Mouse (Mus musculus): Measurements from ENCODE around the gene Smyd4. TPM values are rescaled to one million over a fixed set of nuclear protein-coding genes. Genes with fewer than 3 reads are reported as not detected.
"Not testable (repeated sequence)": the region's sequence is repeated elsewhere in the genome, so short reads cannot be mapped to it uniquely, and the experiment has no call there.

Smyd4 gene
- polyA plus RNA-seq, 1 experiment: 4.0 TPM

DNA sequence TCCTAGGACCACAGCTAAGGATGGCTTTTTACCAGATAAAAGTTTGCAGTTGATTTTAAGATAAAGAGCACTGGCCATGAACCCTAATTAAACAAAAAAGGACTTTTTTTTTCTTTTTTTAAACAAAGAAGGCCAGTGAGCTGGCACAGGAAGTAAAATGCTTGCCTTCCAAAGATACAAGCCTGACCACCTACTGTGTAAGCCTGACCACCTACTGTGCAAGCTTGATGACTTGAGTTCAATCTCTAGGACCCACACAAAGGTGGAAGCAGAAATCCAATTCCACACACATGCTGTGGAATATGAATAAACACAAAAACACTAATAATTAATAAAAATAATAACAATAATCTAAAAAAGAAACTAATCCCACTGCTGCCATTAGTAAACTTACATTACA lies 3.0 kb downstream of the Smyd4 start:
- DNase-seq (ENCODE audit: low read depth in 1 of 2, low spot score in 2 of 2): no peak
- TF ChIP-seq CTCF (IDR thresholded peaks at IDR 0.05; ENCODE audit: extremely low read depth, insufficient read depth, insufficient read length, insufficient replicate concordance) (no peak), POLR2A (IDR thresholded peaks at IDR 0.05; ENCODE audit: low read depth, low read length) (no peak)
- no peak overlapping the region for H3K27ac ChIP-seq (ENCODE audit: insufficient read depth, low read length)
- no peaks in the 10 kb centered on the region for H3K27me3 ChIP-seq (ENCODE audit: control insufficient read depth, insufficient read depth, low read length)
- H3K4me1 ChIP-seq (ENCODE audit: control insufficient read depth, insufficient read depth, insufficient read length): peaks cover 10% of the 10 kb centered on the region
- no peak overlapping the region for H3K4me3 ChIP-seq (ENCODE audit: extremely low read depth, insufficient read depth, insufficient read length)
- H3K36me3 ChIP-seq (ENCODE audit: control insufficient read depth, insufficient read depth, low read length): no peaks in the 10 kb centered on the region; the same call in 1 of the 2 replicates

DNA sequence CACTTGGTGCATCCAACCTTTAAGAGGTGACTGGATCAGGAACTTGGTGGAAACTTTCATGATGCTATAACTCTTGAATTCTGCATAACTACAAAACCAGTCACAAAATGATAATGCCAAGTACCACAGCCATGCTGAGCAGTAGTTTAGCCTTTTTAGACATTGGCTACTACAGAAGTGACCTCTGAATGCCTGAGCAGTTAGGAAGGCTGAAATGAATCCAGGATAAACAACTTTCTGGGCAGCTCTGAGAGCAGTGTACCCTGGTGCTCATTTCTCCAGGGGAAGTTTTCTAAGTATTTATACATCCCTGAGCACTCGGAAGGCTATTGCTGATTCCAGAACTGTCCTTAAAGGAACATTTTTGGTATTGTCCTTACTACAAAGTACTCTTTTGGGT lies 7.2 kb downstream of the Smyd4 start:
- 90% methylated on average over 1 of the region's 1 CpGs for WGBS
- Histone ChIP-seq H3K27me3 (ENCODE audit: control insufficient read depth, insufficient read depth, low read length) (no peaks in the 10 kb centered on the region), H3K36me3 (ENCODE audit: control insufficient read depth, insufficient read depth, low read length) (no peaks in the 10 kb centered on the region; the same call in 1 of the 2 replicates), H3K4me1 (ENCODE audit: control insufficient read depth, insufficient read depth, insufficient read length) (0 out of 2 replicates have a peak, but pooled peaks cover 3% of the 10 kb centered on the region), H3K27ac (ENCODE audit: insufficient read depth, low read length) (no peak overlapping the region), H3K4me3 (ENCODE audit: extremely low read depth, insufficient read depth, insufficient read length) (no peak overlapping the region)
- no peak for DNase-seq (ENCODE audit: low read depth in 1 of 2, low spot score in 2 of 2)
- TF ChIP-seq POLR2A (IDR thresholded peaks at IDR 0.05; ENCODE audit: low read depth, low read length) (no peak), CTCF (IDR thresholded peaks at IDR 0.05; ENCODE audit: extremely low read depth, insufficient read depth, insufficient read length, insufficient replicate concordance) (no peak)

DNA sequence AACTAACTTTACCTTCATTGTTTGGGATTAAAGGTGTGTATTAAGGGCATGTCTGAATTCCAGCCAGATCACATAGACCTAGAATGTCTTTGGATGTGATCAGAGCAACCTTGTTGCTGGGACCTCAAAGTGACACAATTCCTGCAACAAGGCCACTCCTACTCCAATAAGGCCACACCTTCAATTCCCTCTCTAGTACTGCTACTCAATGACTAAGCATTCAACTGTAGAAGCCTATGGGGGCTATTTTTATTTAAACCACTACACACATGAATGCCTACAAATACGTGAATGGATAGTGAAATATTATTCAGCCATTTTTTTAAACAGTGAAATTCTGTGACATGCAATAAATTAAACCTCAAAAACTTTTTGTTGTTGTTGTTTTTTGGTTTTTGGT lies 28.9 kb downstream of the Smyd4 start:
- Histone ChIP-seq H3K36me3 (ENCODE audit: control insufficient read depth, insufficient read depth, low read length) (no peaks in the 10 kb centered on the region), H3K27ac (ENCODE audit: insufficient read depth, low read length) (no peak overlapping the region), H3K4me1 (ENCODE audit: control insufficient read depth, insufficient read depth, insufficient read length) (no peaks in the 10 kb centered on the region), H3K4me3 (ENCODE audit: extremely low read depth, insufficient read depth, insufficient read length) (no peak overlapping the region), H3K27me3 (ENCODE audit: control insufficient read depth, insufficient read depth, low read length) (no peaks in the 10 kb centered on the region)
- 41% methylated on average over 1 of the region's 1 CpGs for WGBS
- DNase-seq (ENCODE audit: low read depth in 1 of 2, low spot score in 2 of 2): no peak
- TF ChIP-seq POLR2A (IDR thresholded peaks at IDR 0.05; ENCODE audit: low read depth, low read length) (no peak), CTCF (IDR thresholded peaks at IDR 0.05; ENCODE audit: extremely low read depth, insufficient read depth, insufficient read length, insufficient replicate concordance) (no peak)

DNA sequence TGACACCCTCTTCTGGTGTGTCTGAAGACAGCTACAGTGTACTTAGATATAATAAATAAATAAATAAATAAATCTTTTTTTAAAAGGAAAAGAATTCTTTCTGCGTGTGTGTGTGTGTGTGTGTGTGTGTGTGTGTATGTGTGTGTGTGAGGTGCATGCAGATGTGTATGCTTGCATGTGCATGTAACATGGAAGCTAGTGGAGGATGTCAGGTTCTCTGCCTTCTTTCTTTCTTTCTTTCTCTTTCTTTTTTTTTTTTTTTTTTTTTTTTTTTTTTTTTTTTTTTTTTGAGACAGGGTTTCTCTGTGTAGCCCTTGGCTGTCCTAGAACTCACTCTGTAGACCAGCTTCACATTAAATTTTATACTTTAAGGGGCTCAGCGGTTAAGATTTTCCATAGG lies 30.6 kb downstream of the Smyd4 start:
- not testable (repeated sequence) for H3K27me3 ChIP-seq (ENCODE audit: control insufficient read depth, insufficient read depth, low read length); H3K36me3 ChIP-seq (ENCODE audit: control insufficient read depth, insufficient read depth, low read length); H3K4me3 ChIP-seq (ENCODE audit: extremely low read depth, insufficient read depth, insufficient read length); H3K27ac ChIP-seq (ENCODE audit: insufficient read depth, low read length); H3K4me1 ChIP-seq (ENCODE audit: control insufficient read depth, insufficient read depth, insufficient read length); DNase-seq (ENCODE audit: low read depth in 1 of 2, low spot score in 2 of 2)
- 92% methylated on average over 2 of the region's 2 CpGs for WGBS

DNA sequence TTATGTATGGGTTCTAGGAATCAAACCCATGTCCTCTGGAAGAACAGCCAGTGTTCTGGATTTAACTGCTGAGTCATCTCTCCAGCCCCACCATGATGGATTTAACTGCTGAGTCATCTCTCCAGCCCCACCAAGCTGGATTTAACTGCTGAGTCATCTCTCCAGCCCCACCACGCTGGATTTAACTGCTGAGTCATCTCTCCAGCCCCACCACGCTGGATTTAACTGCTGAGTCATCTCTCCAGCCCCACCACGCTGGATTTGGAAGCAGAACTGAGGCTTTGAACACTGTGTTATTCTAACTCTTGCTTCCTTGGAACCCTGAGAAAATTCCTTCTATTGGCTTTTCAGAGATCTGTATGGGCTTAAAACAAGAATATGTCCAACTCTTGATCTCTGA lies 35.3 kb downstream of the Smyd4 start:
- not testable (repeated sequence) for H3K27ac ChIP-seq (ENCODE audit: insufficient read depth, low read length); H3K27me3 ChIP-seq (ENCODE audit: control insufficient read depth, insufficient read depth, low read length); H3K4me1 ChIP-seq (ENCODE audit: control insufficient read depth, insufficient read depth, insufficient read length); DNase-seq (ENCODE audit: low read depth in 1 of 2, low spot score in 2 of 2); H3K4me3 ChIP-seq (ENCODE audit: extremely low read depth, insufficient read depth, insufficient read length); H3K36me3 ChIP-seq (ENCODE audit: control insufficient read depth, insufficient read depth, low read length)
- 31% methylated on average over 3 of the region's 3 CpGs for WGBS

DNA sequence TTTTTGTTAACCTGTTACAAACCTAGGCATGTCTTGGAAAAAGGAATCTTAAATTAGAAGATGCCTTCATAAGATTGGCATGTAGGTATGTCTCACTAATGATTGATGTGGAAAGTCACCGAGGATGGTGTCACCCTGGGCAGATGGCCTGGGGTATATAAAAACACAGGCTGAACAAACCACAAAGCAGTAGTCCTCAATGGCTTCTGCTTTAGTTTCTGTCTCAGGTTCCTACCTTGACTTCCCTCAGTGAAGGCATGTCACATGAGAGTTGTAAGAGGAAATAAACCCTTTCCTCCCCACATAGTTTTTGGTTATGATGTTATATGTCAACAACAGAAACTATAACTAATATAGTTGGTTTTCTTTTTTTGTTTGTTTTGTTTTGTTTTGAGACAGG lies 47.4 kb downstream of the Smyd4 start:
- no peak overlapping the region for H3K4me3 ChIP-seq (ENCODE audit: extremely low read depth, insufficient read depth, insufficient read length)
- H3K27me3 ChIP-seq (ENCODE audit: control insufficient read depth, insufficient read depth, low read length): no peaks in the 10 kb centered on the region
- 13% methylated on average over 1 of the region's 1 CpGs for WGBS
- no peak overlapping the region for H3K27ac ChIP-seq (ENCODE audit: insufficient read depth, low read length)
- H3K36me3 ChIP-seq (ENCODE audit: control insufficient read depth, insufficient read depth, low read length): peaks cover under 1% of the 10 kb centered on the region; the same call in 1 of the 2 replicates
- no peaks in the 10 kb centered on the region for H3K4me1 ChIP-seq (ENCODE audit: control insufficient read depth, insufficient read depth, insufficient read length)
- no peak for TF ChIP-seq CTCF (IDR thresholded peaks at IDR 0.05; ENCODE audit: extremely low read depth, insufficient read depth, insufficient read length, insufficient replicate concordance)
- TF ChIP-seq POLR2A (IDR thresholded peaks at IDR 0.05; ENCODE audit: low read depth, low read length): no peak
- DNase-seq (ENCODE audit: low read depth in 1 of 2, low spot score in 2 of 2): no peak

DNA sequence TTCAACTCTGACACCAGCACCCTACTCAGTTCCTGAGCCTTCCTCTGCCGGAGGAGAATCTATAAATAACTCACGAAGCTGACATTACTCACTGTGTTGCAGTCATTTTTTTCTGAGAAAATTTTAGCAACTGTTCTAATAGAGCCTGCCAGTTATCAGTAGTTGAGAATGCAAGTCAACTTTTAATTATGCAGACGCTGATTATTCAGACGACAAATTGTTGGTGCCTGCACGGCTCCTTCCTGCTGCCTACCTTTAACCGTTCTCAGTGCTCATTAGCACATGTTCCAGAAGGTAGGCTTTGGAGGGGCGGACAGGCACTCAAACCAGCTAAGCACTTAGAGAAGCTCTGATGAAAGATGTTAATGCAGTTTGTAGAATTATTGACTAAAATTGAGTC lies 49.2 kb downstream of the Smyd4 start:
- WGBS: 78% methylated on average over 7 of the region's 7 CpGs
- TF ChIP-seq POLR2A (IDR thresholded peaks at IDR 0.05; ENCODE audit: low read depth, low read length): no peak
- TF ChIP-seq CTCF (IDR thresholded peaks at IDR 0.05; ENCODE audit: extremely low read depth, insufficient read depth, insufficient read length, insufficient replicate concordance): no peak
- Histone ChIP-seq H3K27ac (ENCODE audit: insufficient read depth, low read length) (no peak overlapping the region), H3K4me1 (ENCODE audit: control insufficient read depth, insufficient read depth, insufficient read length) (no peaks in the 10 kb centered on the region), H3K36me3 (ENCODE audit: control insufficient read depth, insufficient read depth, low read length) (peaks cover 1% of the 10 kb centered on the region; the same call in 1 of the 2 replicates), H3K27me3 (ENCODE audit: control insufficient read depth, insufficient read depth, low read length) (no peaks in the 10 kb centered on the region), H3K4me3 (ENCODE audit: extremely low read depth, insufficient read depth, insufficient read length) (no peak overlapping the region)
- no peak for DNase-seq (ENCODE audit: low read depth in 1 of 2, low spot score in 2 of 2)
